Mouse (Mus musculus) E14TG2a.4 (cell line): ENCODE data around the gene Nrxn3.

ENCODE experiments used
- H3K27me3 ChIP-seq: 2 replicates; pipeline ENCODE4 v1.6.1; 2014; ENCODE audit warnings: low read length, control low read depth; ENCODE audit not compliant: insufficient read depth
- H3K36me3 ChIP-seq: 2 replicates; pipeline ENCODE4 v1.6.1; 2014; ENCODE audit warnings: low read length, control low read depth; ENCODE audit not compliant: insufficient read depth
- H3K4me1 ChIP-seq: replicated peaks from 2 replicates; pipeline ENCODE4 v1.6.1; 2014; ENCODE audit warnings: low read depth, low read length, control low read depth
- H3K4me3 ChIP-seq: replicated peaks from 2 replicates; pipeline ENCODE4 v1.5.1; 2014; ENCODE audit warnings: mild to moderate bottlenecking, low read length
- H3K9me3 ChIP-seq: 2 replicates; pipeline ENCODE4 v1.6.1; 2014; ENCODE audit warnings: low read length, control low read depth
- CTCF ChIP-seq: conservative IDR thresholded peaks from 2 replicates; pipeline ENCODE4 v1.5.1; 2014; ENCODE audit warnings: low read length
- NANOG ChIP-seq: IDR thresholded peaks from 2 replicates; pipeline ENCODE4 v1.6.1; 2014; ENCODE audit warnings: borderline replicate concordance, low read length, mixed read lengths
- POU5F1 ChIP-seq: IDR thresholded peaks from 2 replicates; pipeline ENCODE4 v1.6.1; 2014; ENCODE audit warnings: low read length, borderline replicate concordance

Nrxn3 gene

DNA sequence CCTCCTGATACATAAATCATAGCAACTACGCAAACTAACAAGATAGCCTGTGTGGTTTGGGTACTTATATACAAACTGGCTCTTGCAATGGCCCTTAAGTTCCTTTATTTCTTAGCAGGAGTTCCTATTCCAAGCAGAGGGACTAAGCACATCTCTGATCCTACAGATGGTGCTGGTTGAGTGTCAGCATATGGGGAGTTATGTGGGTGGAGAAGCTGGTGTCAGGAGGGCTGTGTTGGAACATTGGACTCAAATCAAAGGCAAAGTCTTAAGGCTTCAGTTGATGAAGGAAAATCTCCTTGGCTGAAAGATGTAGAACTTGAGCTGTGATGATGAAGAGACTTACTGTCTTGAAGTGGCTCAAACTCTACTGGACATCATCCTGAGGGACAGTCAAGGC is 238.1 kb downstream of the Nrxn3 start:
- Histone ChIP-seq H3K9me3 (no peaks in the 10 kb centered on the region), H3K4me3 (no peak overlapping the region), H3K36me3 (no peaks in the 10 kb centered on the region), H3K27me3 (no peaks in the 10 kb centered on the region), H3K4me1 (no peaks in the 10 kb centered on the region)
- TF ChIP-seq CTCF (no peak), POU5F1 (no peak)

DNA sequence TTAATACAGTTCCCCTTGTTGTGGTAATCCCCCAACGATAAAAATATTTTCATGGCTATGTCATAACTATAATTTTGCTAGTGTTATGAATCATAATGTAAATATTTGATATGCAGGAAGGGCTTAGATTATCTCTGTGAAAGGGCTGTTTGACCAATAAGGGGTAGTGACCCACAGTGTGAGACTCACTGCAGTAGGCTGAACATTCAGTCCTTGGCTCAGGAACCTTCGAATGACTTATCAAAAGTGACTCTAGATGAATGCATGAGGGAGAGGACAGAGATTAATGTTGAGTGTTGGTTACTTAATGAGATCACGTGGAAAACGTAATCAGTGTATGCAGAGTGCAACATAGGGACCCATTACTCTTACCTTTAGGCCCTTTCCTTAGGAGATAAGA is 243.7 kb downstream of the Nrxn3 start:
- TF ChIP-seq NANOG: no peak
- no peak for TF ChIP-seq POU5F1
- no peak for TF ChIP-seq CTCF
- Histone ChIP-seq H3K4me1 (peaks cover 11% of the 10 kb centered on the region), H3K36me3 (no peaks in the 10 kb centered on the region), H3K27me3 (no peaks in the 10 kb centered on the region), H3K4me3 (no peak overlapping the region), H3K9me3 (no peaks in the 10 kb centered on the region)

GRCm38 (mm10) chr12:88976621-88977020 is 253.9 kb downstream of the Nrxn3 start:
- no peaks in the 10 kb centered on the region for H3K9me3 ChIP-seq
- no peak overlapping the region for H3K4me3 ChIP-seq
- no peaks in the 10 kb centered on the region for H3K27me3 ChIP-seq
- no peak for TF ChIP-seq POU5F1
- TF ChIP-seq NANOG: no peak
- TF ChIP-seq CTCF: no peak
- no peaks in the 10 kb centered on the region for H3K4me1 ChIP-seq
- H3K36me3 ChIP-seq: no peaks in the 10 kb centered on the region

DNA sequence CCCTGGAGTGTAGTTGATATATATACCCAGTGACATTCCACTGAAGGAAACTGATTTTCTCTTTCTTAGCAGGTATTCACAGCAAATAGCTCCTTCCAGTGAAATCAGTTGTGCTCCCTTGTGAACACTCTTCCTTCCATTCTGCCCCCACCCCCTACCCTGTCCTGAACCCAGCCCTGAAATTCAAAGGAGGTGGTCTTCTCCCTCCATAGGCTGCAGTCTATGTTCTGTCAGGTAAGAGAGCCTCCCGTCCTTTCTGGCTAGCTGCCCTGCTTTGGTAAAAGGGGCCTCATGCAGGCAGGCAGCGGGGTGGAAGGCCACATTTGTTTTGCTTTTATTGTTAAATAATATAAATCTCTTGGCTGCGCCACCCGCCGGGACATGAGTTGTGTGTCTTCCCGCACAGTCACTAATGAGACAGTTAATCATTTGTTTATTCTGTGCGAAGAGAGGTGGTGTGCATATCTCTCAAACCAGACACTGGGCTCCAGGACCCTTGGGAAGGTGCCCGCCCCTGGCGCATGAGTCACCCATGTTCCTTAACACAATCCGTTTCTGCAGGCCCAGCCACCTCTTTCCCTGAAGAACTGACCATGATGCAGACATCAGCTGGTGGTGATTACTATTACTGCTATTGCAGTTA is 261.1 kb downstream of the Nrxn3 start:
- TF ChIP-seq NANOG (no peak), CTCF (no peak), POU5F1 (no peak)
- no peaks in the 10 kb centered on the region for H3K9me3 ChIP-seq
- peaks cover 10% of the 10 kb centered on the region; the same call in 1 of the 2 replicates for H3K4me1 ChIP-seq
- no peak overlapping the region for H3K4me3 ChIP-seq
- H3K36me3 ChIP-seq: no peaks in the 10 kb centered on the region
- no peaks in the 10 kb centered on the region for H3K27me3 ChIP-seq

DNA sequence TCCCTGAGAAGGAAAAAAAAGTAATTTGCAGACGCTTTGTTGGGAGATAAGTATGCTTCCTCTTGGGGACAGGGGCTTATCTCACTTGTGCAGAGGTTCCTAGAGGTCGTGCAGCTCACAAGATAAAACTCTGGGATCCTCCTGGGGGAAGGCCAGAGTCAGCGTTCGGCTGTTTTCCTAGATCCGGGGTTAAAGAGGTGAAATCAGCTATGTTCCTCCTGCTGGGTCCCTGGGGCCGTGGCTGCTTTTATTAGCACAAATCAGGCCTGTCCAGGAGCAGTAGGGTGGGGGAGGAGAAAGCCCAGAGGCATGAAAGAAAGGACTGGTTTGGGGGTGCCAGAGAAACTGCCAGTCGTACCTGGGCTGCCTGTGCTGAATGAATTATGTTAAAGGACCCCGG is 261.7 kb downstream of the Nrxn3 start:
- no peak overlapping the region for H3K4me3 ChIP-seq
- TF ChIP-seq NANOG (no peak), POU5F1 (no peak)
- no peaks in the 10 kb centered on the region for H3K27me3 ChIP-seq
- no peaks in the 10 kb centered on the region for H3K36me3 ChIP-seq
- H3K4me1 ChIP-seq: peaks cover 10% of the 10 kb centered on the region; the same call in 1 of the 2 replicates
- no peaks in the 10 kb centered on the region for H3K9me3 ChIP-seq

- Histone ChIP-seq H3K4me3 (no peak overlapping the region), H3K9me3 (no peaks in the 10 kb centered on the region), H3K27me3 (no peaks in the 10 kb centered on the region), H3K4me1 (peaks cover 10% of the 10 kb centered on the region; the same call in 1 of the 2 replicates), H3K36me3 (no peaks in the 10 kb centered on the region)
- TF ChIP-seq POU5F1: no peak
- TF ChIP-seq NANOG: no peak
- TF ChIP-seq CTCF: no peak
Measured at GRCm38 (mm10) chr12:88984804-88985203, 262.1 kb downstream of the Nrxn3 start.

DNA sequence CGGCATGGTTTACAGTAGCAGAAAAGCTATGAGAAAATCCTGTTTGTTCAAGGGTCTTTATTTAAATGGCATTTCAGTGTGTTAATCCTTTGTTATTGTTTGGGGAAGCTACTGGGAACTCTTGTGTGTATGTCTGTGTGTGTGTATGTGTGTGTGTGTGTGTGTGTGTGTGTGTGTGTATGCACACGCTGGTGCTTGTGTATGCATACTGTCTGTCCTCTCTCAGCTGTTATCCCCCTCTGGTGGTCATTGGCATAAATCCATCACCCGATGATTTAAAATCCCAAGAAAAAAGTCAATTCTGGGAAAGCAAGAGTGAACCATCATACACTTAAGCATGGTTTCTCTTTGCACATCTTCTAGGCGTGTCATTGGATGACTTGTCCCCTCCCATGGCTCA is 264.4 kb downstream of the Nrxn3 start:
- H3K36me3 ChIP-seq: no peaks in the 10 kb centered on the region
- no peak for TF ChIP-seq NANOG
- no peak for TF ChIP-seq CTCF
- no peak for TF ChIP-seq POU5F1

DNA sequence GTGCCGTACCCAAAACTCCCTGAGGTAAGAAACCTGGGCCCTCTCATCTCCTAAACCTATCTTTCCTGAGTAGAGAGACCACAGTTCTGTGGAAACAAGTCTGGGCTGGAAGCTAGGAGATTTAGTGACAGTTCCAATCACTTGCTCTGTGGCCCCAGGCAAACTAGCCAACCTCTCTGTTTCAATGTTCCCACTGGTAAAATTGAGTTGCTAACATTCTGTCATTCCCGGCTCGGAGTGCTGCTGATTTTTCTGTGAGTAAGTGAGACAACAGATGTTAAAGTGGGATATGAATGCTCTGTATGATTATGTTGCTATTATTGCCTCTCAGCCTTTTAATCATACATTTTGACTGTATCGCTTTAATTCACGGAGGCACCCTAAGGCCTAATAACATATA is 268.1 kb downstream of the Nrxn3 start:
- Histone ChIP-seq H3K36me3 (no peaks in the 10 kb centered on the region), H3K4me1 (no peaks in the 10 kb centered on the region), H3K4me3 (no peak overlapping the region), H3K9me3 (no peaks in the 10 kb centered on the region), H3K27me3 (no peaks in the 10 kb centered on the region)
- TF ChIP-seq POU5F1: no peak
- no peak for TF ChIP-seq CTCF
- no peak for TF ChIP-seq NANOG

More for the DNA sequence above, 264.4 kb downstream of the Nrxn3 start:
- H3K27me3 ChIP-seq: no peaks in the 10 kb centered on the region
- H3K9me3 ChIP-seq: no peaks in the 10 kb centered on the region
- H3K4me1 ChIP-seq: peaks cover 10% of the 10 kb centered on the region; the same call in 1 of the 2 replicates
- no peak overlapping the region for H3K4me3 ChIP-seq

GRCm38 (mm10) chr12:88992141-88992540 is 269.5 kb downstream of the Nrxn3 start:
- Histone ChIP-seq H3K36me3 (no peaks in the 10 kb centered on the region), H3K4me1 (no peaks in the 10 kb centered on the region), H3K9me3 (no peaks in the 10 kb centered on the region), H3K27me3 (no peaks in the 10 kb centered on the region), H3K4me3 (no peak overlapping the region)
- TF ChIP-seq CTCF: peak; percentile 35
- TF ChIP-seq NANOG: no peak
